Mouse (Mus musculus) erythroblast, embryonic 14.5 days (primary cell): ENCODE measurements around the gene Prpf40b.

Experiments
- GATA1 ChIP-seq: IDR thresholded peaks from 2 replicates; pipeline ENCODE4 v1.6.1; 2012; ENCODE audit warnings: low read length, inconsistent platforms, mixed read lengths
- TAL1 ChIP-seq: IDR thresholded peaks from 3 replicates; pipeline ENCODE4 v1.6.1; 2012; ENCODE audit warnings: low read length, inconsistent platforms, mixed read lengths

DNA sequence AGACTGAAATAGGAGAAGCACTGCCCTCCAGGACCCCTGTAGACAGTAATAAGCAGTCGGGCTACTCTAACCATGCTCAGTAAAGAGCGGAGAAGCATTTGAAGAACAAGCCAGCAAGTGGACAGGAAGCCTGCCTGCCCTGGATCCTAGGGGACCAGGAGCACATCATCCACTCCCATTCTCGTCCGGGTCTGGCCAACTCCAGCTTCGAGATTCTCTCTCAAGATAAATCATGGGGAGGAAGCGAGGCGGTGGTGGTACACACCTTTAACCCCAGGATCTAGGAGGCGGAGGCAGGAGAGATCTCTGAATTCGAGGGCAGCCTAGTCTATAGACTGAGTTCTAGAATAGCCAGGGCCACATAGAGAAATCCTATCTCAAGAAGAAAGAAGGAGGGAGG is 29.3 kb downstream of the Prpf40b start:
- no peak for TF ChIP-seq TAL1
- no peak for TF ChIP-seq GATA1
